Mouse (Mus musculus) lung, adult 2 months (tissue): Measurements from ENCODE around the gene Gm20388.

Experiments
- CTCF ChIP-seq: fragments of 200-500 bp; IDR thresholded peaks from 2 replicates; pipeline ENCODE4 v1.5.1; 2011; ENCODE audit warnings: mild to moderate bottlenecking, low read length, control low read depth; ENCODE audit not compliant: insufficient read depth
- POLR2A ChIP-seq: fragments of 200-500 bp; IDR thresholded peaks from 2 replicates; pipeline ENCODE4 v1.6.1; 2011; ENCODE audit warnings: low read depth, mild to moderate bottlenecking, control low read depth, low read length, borderline replicate concordance; ENCODE audit errors: extremely low read depth

DNA sequence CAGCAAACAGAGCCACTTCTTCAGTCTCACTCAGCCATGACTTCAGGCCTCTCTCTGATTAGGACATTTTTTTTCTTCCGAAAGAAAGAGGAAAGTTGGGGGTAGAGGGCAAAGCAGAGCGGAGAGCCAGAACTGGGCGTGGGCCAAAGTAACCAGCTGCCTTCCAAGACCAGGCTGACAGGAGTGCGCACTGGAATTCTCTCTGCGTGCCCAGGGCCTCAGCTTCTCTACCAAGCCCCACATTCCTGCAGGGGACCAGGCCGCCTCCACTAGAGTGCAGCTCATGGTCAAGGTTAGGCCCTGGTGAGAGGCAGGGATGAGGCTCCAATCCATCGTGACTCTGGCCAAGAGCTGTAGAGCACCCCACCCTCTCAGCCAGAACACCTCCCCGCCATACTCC lies 1520.9 kb downstream of the Gm20388 start:
- TF ChIP-seq CTCF, result no peak
- no peak for TF ChIP-seq POLR2A
